Mouse (Mus musculus): ENCODE results near the gene Parp12. TPM values are rescaled to one million over a fixed set of nuclear protein-coding genes. Genes with fewer than 3 reads are reported as not detected.
A peak's percentile ranks its signal among the peaks of the same experiment; 100 is the strongest.

The Parp12 gene
- polyA plus RNA-seq, 2 experiments, result 8.6 to 18.5 TPM

- peak; percentile 54; the same call in 1 of the 2 replicates for ATAC-seq (ENCODE audit: low FRiP score, low read depth)
These were observed 63.8 kb downstream of the Parp12 start for GRCm38 (mm10) chr6:39054206-39054864.

GRCm38 (mm10) chr6:39052636-39053035 lies 65.5 kb downstream of the Parp12 start:
- no peaks in the 10 kb centered on the region for H3K9me3 ChIP-seq (ENCODE audit: control insufficient read depth, low read length)
- H3K27ac ChIP-seq (replicated peaks; ENCODE audit: low read depth, low read length), result no peak overlapping the region
- no peak overlapping the region for H3K4me2 ChIP-seq (replicated peaks; ENCODE audit: low read depth, low read length, severe bottlenecking)
- DNase-seq (ENCODE audit: low spot score) (no peak), ATAC-seq (ENCODE audit: low FRiP score, low read depth) (no peak)
- H3K27me3 ChIP-seq (ENCODE audit: control insufficient read depth, insufficient read depth, low read length), result 0 out of 2 replicates have a peak, but pooled peaks cover 5% of the 10 kb centered on the region
- 86% methylated on average over 4 of the region's 4 CpGs for WGBS
- no peak overlapping the region for H3K9ac ChIP-seq (ENCODE audit: low read depth, low read length, severe bottlenecking)
- no peak overlapping the region for H3K4me3 ChIP-seq (replicated peaks; ENCODE audit: low read length)
- TF ChIP-seq POLR2A (IDR thresholded peaks at IDR 0.05; ENCODE audit: borderline replicate concordance, extremely low read depth, insufficient read depth, insufficient read length), result no peak
- no peaks in the 10 kb centered on the region for H3K36me3 ChIP-seq (ENCODE audit: control insufficient read depth, insufficient read depth, low read length)
- H3K4me1 ChIP-seq (ENCODE audit: control insufficient read depth, insufficient read depth, low read length), result peaks cover 22% of the 10 kb centered on the region

More at GRCm38 (mm10) chr6:39054206-39054864, 63.8 kb downstream of the Parp12 start:
- H3K9ac ChIP-seq (ENCODE audit: low read depth, low read length, severe bottlenecking), result no peak overlapping the region
- H3K4me3 ChIP-seq (replicated peaks; ENCODE audit: low read length), result no peak overlapping the region
- no peaks in the 10 kb centered on the region for H3K36me3 ChIP-seq (ENCODE audit: control insufficient read depth, insufficient read depth, low read length)
- H3K27me3 ChIP-seq (ENCODE audit: control insufficient read depth, insufficient read depth, low read length), result 0 out of 2 replicates have a peak, but pooled peaks cover 5% of the 10 kb centered on the region
- peaks cover 22% of the 10 kb centered on the region for H3K4me1 ChIP-seq (ENCODE audit: control insufficient read depth, insufficient read depth, low read length)
- WGBS, result 48% methylated on average over 13 of the region's 13 CpGs
- peak; percentile 58 for DNase-seq (ENCODE audit: low spot score)
- no peak for TF ChIP-seq POLR2A (IDR thresholded peaks at IDR 0.05; ENCODE audit: borderline replicate concordance, extremely low read depth, insufficient read depth, insufficient read length)
- no peak overlapping the region for H3K27ac ChIP-seq (replicated peaks; ENCODE audit: low read depth, low read length)
- H3K9me3 ChIP-seq (ENCODE audit: control insufficient read depth, low read length), result no peaks in the 10 kb centered on the region
- no peak overlapping the region for H3K4me2 ChIP-seq (replicated peaks; ENCODE audit: low read depth, low read length, severe bottlenecking)

GRCm38 (mm10) chr6:39051799-39052556 lies 66.2 kb downstream of the Parp12 start:
- H3K9me3 ChIP-seq (ENCODE audit: control insufficient read depth, low read length), result no peaks in the 10 kb centered on the region
- H3K36me3 ChIP-seq (ENCODE audit: control insufficient read depth, insufficient read depth, low read length), result no peaks in the 10 kb centered on the region
- no peak overlapping the region for H3K27ac ChIP-seq (replicated peaks; ENCODE audit: low read depth, low read length)
- peaks cover 22% of the 10 kb centered on the region for H3K4me1 ChIP-seq (ENCODE audit: control insufficient read depth, insufficient read depth, low read length)
- TF ChIP-seq POLR2A (IDR thresholded peaks at IDR 0.05; ENCODE audit: borderline replicate concordance, extremely low read depth, insufficient read depth, insufficient read length), result no peak
- WGBS, result 66% methylated on average over 9 of the region's 9 CpGs
- H3K27me3 ChIP-seq (ENCODE audit: control insufficient read depth, insufficient read depth, low read length), result 0 out of 2 replicates have a peak, but pooled peaks cover 5% of the 10 kb centered on the region
- no peak overlapping the region for H3K4me2 ChIP-seq (replicated peaks; ENCODE audit: low read depth, low read length, severe bottlenecking)
- no peak overlapping the region for H3K9ac ChIP-seq (ENCODE audit: low read depth, low read length, severe bottlenecking)
- DNase-seq (ENCODE audit: low spot score) (no peak), ATAC-seq (ENCODE audit: low FRiP score, low read depth) (no peak)
- no peak overlapping the region for H3K4me3 ChIP-seq (replicated peaks; ENCODE audit: low read length)

- no peaks in the 10 kb centered on the region for H3K9me3 ChIP-seq (ENCODE audit: control insufficient read depth, low read length)
- WGBS, result 77% methylated on average over 6 of the region's 6 CpGs
- TF ChIP-seq POLR2A (IDR thresholded peaks at IDR 0.05; ENCODE audit: borderline replicate concordance, extremely low read depth, insufficient read depth, insufficient read length), result no peak
These were observed 67.3 kb downstream of the Parp12 start for GRCm38 (mm10) chr6:39050836-39051235.

GRCm38 (mm10) chr6:39049141-39049540 lies 69.0 kb downstream of the Parp12 start:
- H3K9me3 ChIP-seq (ENCODE audit: control insufficient read depth, low read length), result no peaks in the 10 kb centered on the region
- H3K9ac ChIP-seq (ENCODE audit: low read depth, low read length, severe bottlenecking), result no peak overlapping the region
- DNase-seq (ENCODE audit: low spot score) (no peak), ATAC-seq (ENCODE audit: low FRiP score, low read depth) (no peak)
- 60% methylated on average over 5 of the region's 5 CpGs for WGBS
- no peak overlapping the region for H3K27ac ChIP-seq (replicated peaks; ENCODE audit: low read depth, low read length)
- 0 out of 2 replicates have a peak, but pooled peaks cover 5% of the 10 kb centered on the region for H3K27me3 ChIP-seq (ENCODE audit: control insufficient read depth, insufficient read depth, low read length)
- H3K4me3 ChIP-seq (replicated peaks; ENCODE audit: low read length), result no peak overlapping the region
- no peak for TF ChIP-seq POLR2A (IDR thresholded peaks at IDR 0.05; ENCODE audit: borderline replicate concordance, extremely low read depth, insufficient read depth, insufficient read length)
- H3K36me3 ChIP-seq (ENCODE audit: control insufficient read depth, insufficient read depth, low read length), result no peaks in the 10 kb centered on the region
- no peak overlapping the region for H3K4me2 ChIP-seq (replicated peaks; ENCODE audit: low read depth, low read length, severe bottlenecking)
- peaks cover 7% of the 10 kb centered on the region for H3K4me1 ChIP-seq (ENCODE audit: control insufficient read depth, insufficient read depth, low read length)

More at GRCm38 (mm10) chr6:39050836-39051235, 67.3 kb downstream of the Parp12 start:
- Histone ChIP-seq H3K4me2 (replicated peaks; ENCODE audit: low read depth, low read length, severe bottlenecking) (no peak overlapping the region), H3K9ac (ENCODE audit: low read depth, low read length, severe bottlenecking) (no peak overlapping the region), H3K4me1 (ENCODE audit: control insufficient read depth, insufficient read depth, low read length) (peaks cover 21% of the 10 kb centered on the region), H3K4me3 (replicated peaks; ENCODE audit: low read length) (no peak overlapping the region), H3K27me3 (ENCODE audit: control insufficient read depth, insufficient read depth, low read length) (0 out of 2 replicates have a peak, but pooled peaks cover 5% of the 10 kb centered on the region), H3K36me3 (ENCODE audit: control insufficient read depth, insufficient read depth, low read length) (no peaks in the 10 kb centered on the region), H3K27ac (replicated peaks; ENCODE audit: low read depth, low read length) (no peak overlapping the region)
- DNase-seq (ENCODE audit: low spot score), result no peak
- ATAC-seq (ENCODE audit: low FRiP score, low read depth), result no peak

Data from limb, embryonic 14.5 days (tissue).